Mouse (Mus musculus): Measurements from ENCODE around the gene Ckap5. TPM values are rescaled to one million over a fixed set of nuclear protein-coding genes. Genes with fewer than 3 reads are reported as not detected.

The Ckap5 gene
- polyA plus RNA-seq, 1 experiment from 2014 or later, result 125 TPM

GRCm38 (mm10) chr2:91646733-91647132 is 120.2 kb downstream of the Ckap5 start:
- H3K27me3 ChIP-seq (ENCODE audit: insufficient read depth, poor library complexity, severe bottlenecking), result no peaks in the 10 kb centered on the region
- H3K9me3 ChIP-seq, result no peaks in the 10 kb centered on the region
- H3K4me3 ChIP-seq, result no peak overlapping the region
- peaks cover 69% of the 10 kb centered on the region for H3K36me3 ChIP-seq
- H3K27ac ChIP-seq, result no peak overlapping the region
- peaks cover 22% of the 10 kb centered on the region for H3K4me1 ChIP-seq (replicated peaks)
- WGBS, result 19% methylated on average over 1 of the region's 1 CpGs
- DNase-seq (ENCODE audit: low spot score), result peak; percentile 58

GRCm38 (mm10) chr2:91649152-91649551 is 122.6 kb downstream of the Ckap5 start:
- Histone ChIP-seq H3K27me3 (ENCODE audit: insufficient read depth, poor library complexity, severe bottlenecking) (no peaks in the 10 kb centered on the region), H3K4me1 (replicated peaks) (peaks cover 25% of the 10 kb centered on the region), H3K9me3 (no peaks in the 10 kb centered on the region), H3K27ac (peak overlapping the region; percentile 95), H3K36me3 (peaks cover 53% of the 10 kb centered on the region), H3K4me3 (peak overlapping the region; percentile 99)
- DNase-seq (ENCODE audit: low spot score), result no peak
- 4% methylated on average over 15 of the region's 15 CpGs for whole genome bisulfite sequencing

GRCm38 (mm10) chr2:91649553-91650359 is 123.2 kb downstream of the Ckap5 start, which contains the start of the genes Zfp408 and Arhgap1:
Gene Zfp408, minus strand, starts transcription at chr2:91649791.
Gene Arhgap1, plus strand, starts transcription at chr2:91649860.
- Histone ChIP-seq H3K9me3 (no peaks in the 10 kb centered on the region), H3K36me3 (peaks cover 53% of the 10 kb centered on the region)
- WGBS, result under 1% methylated on average over 44 of the region's 44 CpGs

GRCm38 (mm10) chr2:91650360-91650995 is 123.9 kb downstream of the Ckap5 start:
- Histone ChIP-seq H3K27ac (peak overlapping the region; percentile 95), H3K4me3 (peak overlapping the region; percentile 99), H3K4me1 (replicated peaks) (peaks cover 25% of the 10 kb centered on the region), H3K36me3 (peaks cover 53% of the 10 kb centered on the region), H3K9me3 (no peaks in the 10 kb centered on the region), H3K27me3 (ENCODE audit: insufficient read depth, poor library complexity, severe bottlenecking) (no peaks in the 10 kb centered on the region)
- 21% methylated on average over 16 of the region's 16 CpGs for WGBS
- DNase-seq (ENCODE audit: low spot score), result no peak

More at GRCm38 (mm10) chr2:91649553-91650359, 123.2 kb downstream of the Ckap5 start, which contains the start of the genes Zfp408 and Arhgap1:
- Histone ChIP-seq H3K27ac (peak within 1 kb of the TSS; percentile 95), H3K27me3 (ENCODE audit: insufficient read depth, poor library complexity, severe bottlenecking) (no peaks in the 10 kb centered on the region), H3K4me1 (replicated peaks) (peaks cover 25% of the 10 kb centered on the region), H3K4me3 (peak within 1 kb of the TSS; percentile 99)
- DNase-seq (ENCODE audit: low spot score), result peak; percentile 98

GRCm38 (mm10) chr2:91651458-91652258 is 125.1 kb downstream of the Ckap5 start:
- DNase-seq (ENCODE audit: low spot score), result no peak
- Histone ChIP-seq H3K27me3 (ENCODE audit: insufficient read depth, poor library complexity, severe bottlenecking) (no peaks in the 10 kb centered on the region), H3K27ac (no peak overlapping the region), H3K36me3 (peaks cover 53% of the 10 kb centered on the region), H3K9me3 (no peaks in the 10 kb centered on the region), H3K4me3 (no peak overlapping the region), H3K4me1 (replicated peaks) (peaks cover 25% of the 10 kb centered on the region)
- 89% methylated on average over 14 of the region's 14 CpGs for WGBS

GRCm38 (mm10) chr2:91652863-91653262 is 126.3 kb downstream of the Ckap5 start:
- H3K27ac ChIP-seq, result no peak overlapping the region
- peaks cover 53% of the 10 kb centered on the region for H3K36me3 ChIP-seq
- H3K27me3 ChIP-seq (ENCODE audit: insufficient read depth, poor library complexity, severe bottlenecking), result no peaks in the 10 kb centered on the region
- WGBS, result 62% methylated on average over 6 of the region's 6 CpGs
- H3K9me3 ChIP-seq, result no peaks in the 10 kb centered on the region
- DNase-seq (ENCODE audit: low spot score), result no peak
- peaks cover 25% of the 10 kb centered on the region for H3K4me1 ChIP-seq (replicated peaks)
- no peak overlapping the region for H3K4me3 ChIP-seq

- Histone ChIP-seq H3K27ac (no peak overlapping the region), H3K27me3 (ENCODE audit: insufficient read depth, poor library complexity, severe bottlenecking) (no peaks in the 10 kb centered on the region), H3K4me1 (replicated peaks) (peaks cover 13% of the 10 kb centered on the region), H3K4me3 (no peak overlapping the region), H3K9me3 (no peaks in the 10 kb centered on the region), H3K36me3 (peaks cover 72% of the 10 kb centered on the region)
- no peak for DNase-seq (ENCODE audit: low spot score)
- 89% methylated on average over 5 of the region's 5 CpGs for WGBS
Measured at GRCm38 (mm10) chr2:91655388-91655787, 128.8 kb downstream of the Ckap5 start.

- no peak for DNase-seq (ENCODE audit: low spot score)
- peaks cover 74% of the 10 kb centered on the region for H3K36me3 ChIP-seq
- peaks cover 9% of the 10 kb centered on the region for H3K4me1 ChIP-seq (replicated peaks)
- H3K27me3 ChIP-seq (ENCODE audit: insufficient read depth, poor library complexity, severe bottlenecking), result no peaks in the 10 kb centered on the region
- H3K4me3 ChIP-seq, result no peak overlapping the region
- H3K9me3 ChIP-seq, result no peaks in the 10 kb centered on the region
- 85% methylated on average over 6 of the region's 6 CpGs for WGBS
- no peak overlapping the region for H3K27ac ChIP-seq
Measured at GRCm38 (mm10) chr2:91655827-91656226, 129.3 kb downstream of the Ckap5 start.

- WGBS, result 81% methylated on average over 8 of the region's 8 CpGs
- Histone ChIP-seq H3K9me3 (no peaks in the 10 kb centered on the region), H3K27me3 (ENCODE audit: insufficient read depth, poor library complexity, severe bottlenecking) (no peaks in the 10 kb centered on the region), H3K36me3 (peaks cover 82% of the 10 kb centered on the region), H3K4me3 (no peak overlapping the region), H3K27ac (no peak overlapping the region), H3K4me1 (replicated peaks) (peaks cover 2% of the 10 kb centered on the region; the same call in 1 of the 2 replicates)
- no peak for DNase-seq (ENCODE audit: low spot score)
Measured at GRCm38 (mm10) chr2:91656774-91657173, 130.2 kb downstream of the Ckap5 start.

- Histone ChIP-seq H3K27me3 (ENCODE audit: insufficient read depth, poor library complexity, severe bottlenecking) (no peaks in the 10 kb centered on the region), H3K27ac (no peak overlapping the region), H3K9me3 (no peaks in the 10 kb centered on the region), H3K36me3 (peaks cover 97% of the 10 kb centered on the region), H3K4me3 (no peak overlapping the region), H3K4me1 (replicated peaks) (no peaks in the 10 kb centered on the region)
- 97% methylated on average over 8 of the region's 8 CpGs for WGBS
- no peak for DNase-seq (ENCODE audit: low spot score)
Measured at GRCm38 (mm10) chr2:91659657-91660056, 133.1 kb downstream of the Ckap5 start.

GRCm38 (mm10) chr2:91660981-91661380 is 134.4 kb downstream of the Ckap5 start:
- Histone ChIP-seq H3K9me3 (no peaks in the 10 kb centered on the region), H3K27ac (no peak overlapping the region), H3K36me3 (peaks cover 95% of the 10 kb centered on the region), H3K27me3 (ENCODE audit: insufficient read depth, poor library complexity, severe bottlenecking) (no peaks in the 10 kb centered on the region), H3K4me3 (no peak overlapping the region), H3K4me1 (replicated peaks) (no peaks in the 10 kb centered on the region)
- 95% methylated on average over 6 of the region's 6 CpGs for WGBS
- no peak for DNase-seq (ENCODE audit: low spot score)

- no peak overlapping the region for H3K4me3 ChIP-seq
- H3K4me1 ChIP-seq (replicated peaks), result no peaks in the 10 kb centered on the region
- DNase-seq (ENCODE audit: low spot score), result no peak
- no peaks in the 10 kb centered on the region for H3K9me3 ChIP-seq
- peaks cover 93% of the 10 kb centered on the region for H3K36me3 ChIP-seq
- no peak overlapping the region for H3K27ac ChIP-seq
- no peaks in the 10 kb centered on the region for H3K27me3 ChIP-seq (ENCODE audit: insufficient read depth, poor library complexity, severe bottlenecking)
Measured at GRCm38 (mm10) chr2:91664780-91665179, 138.2 kb downstream of the Ckap5 start.
